Mouse (Mus musculus): ENCODE measurements around the gene Serping1.

Gene Serping1

DNA sequence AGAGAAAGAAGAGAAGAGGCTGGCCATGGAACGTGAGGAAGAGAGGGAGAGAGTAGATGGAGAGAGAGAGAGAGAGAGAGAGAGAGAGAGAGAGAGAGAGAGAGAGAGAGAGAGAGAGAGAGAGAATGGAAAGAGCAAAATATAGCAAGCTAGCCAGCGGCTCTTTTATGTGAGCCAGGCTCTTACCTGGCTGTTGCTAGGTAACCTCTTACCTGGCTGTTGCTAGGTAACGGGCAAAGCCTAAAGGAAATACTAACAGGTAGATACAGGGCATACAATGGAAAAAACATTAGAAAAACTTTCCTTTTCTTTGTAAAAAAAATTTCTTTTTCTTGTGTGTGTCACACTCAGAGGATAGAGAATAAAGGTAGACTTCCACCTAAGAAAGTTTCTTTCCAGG is 2.5 kb upstream of the Serping1 start:
- no peak for DNase-seq

DNA sequence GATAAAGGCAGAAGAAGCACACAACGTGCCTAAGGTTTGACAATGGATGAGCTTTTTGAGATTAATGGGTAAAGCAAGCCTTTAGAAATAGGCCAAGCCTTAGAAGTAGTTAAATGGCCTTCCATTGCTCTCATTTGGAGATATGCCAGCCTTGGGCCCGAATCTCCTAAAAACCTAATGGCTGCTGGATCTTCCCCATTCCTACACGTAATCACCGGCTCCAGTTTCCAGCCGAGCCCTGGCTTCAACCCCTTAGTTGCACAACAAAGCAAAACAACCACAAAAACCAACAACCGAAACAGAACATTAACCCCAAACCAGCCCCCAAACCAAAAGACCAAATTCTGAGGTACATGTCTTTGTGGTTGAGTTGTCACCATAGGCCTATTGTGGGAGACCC is 421 bp upstream of the Serping1 start:
- DNase-seq: peak; percentile 30

DNA sequence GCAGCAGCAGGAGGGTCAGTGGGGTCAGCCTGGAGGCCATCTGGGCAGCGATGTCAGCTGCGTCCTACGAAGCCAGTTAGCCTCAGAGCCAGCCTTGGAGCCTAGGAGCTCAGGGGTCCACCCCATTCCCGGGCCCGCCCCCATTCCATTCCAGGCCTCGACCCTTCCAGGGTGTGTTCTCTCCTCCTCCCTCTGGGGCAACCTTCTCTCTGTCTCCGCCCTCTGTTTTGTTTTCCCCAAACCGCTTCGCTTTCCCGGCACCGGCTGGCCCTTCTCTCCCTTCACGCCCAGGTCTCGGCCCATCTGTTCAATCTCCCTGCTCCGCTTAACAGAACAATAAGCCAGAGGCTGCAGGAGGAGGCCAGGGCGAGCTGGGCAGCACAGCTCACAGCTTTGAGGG is 493 bp downstream of the Serping1 start:
- DNase-seq: peak; percentile 88

DNA sequence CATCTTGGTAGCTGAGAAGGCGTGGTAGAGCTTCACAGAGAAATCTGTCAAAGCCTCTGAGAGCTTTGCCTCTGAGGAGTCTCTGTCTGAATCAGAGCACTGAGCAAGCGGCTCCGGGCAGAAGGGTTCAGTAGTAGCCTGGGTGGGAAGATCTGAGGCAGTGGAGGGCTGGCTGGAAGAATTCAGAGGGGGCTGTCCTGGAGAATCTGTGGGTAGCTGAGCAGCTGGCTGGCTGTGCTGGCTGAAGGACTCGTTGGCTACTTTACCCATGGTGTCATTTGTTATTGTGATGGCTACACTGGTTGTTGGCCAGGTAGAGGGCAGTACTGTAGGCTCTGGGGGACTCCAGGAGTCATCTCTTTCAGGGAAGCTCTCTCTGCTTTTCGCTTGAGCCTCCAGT is 2.0 kb downstream of the Serping1 start:
- DNase-seq: no peak

DNA sequence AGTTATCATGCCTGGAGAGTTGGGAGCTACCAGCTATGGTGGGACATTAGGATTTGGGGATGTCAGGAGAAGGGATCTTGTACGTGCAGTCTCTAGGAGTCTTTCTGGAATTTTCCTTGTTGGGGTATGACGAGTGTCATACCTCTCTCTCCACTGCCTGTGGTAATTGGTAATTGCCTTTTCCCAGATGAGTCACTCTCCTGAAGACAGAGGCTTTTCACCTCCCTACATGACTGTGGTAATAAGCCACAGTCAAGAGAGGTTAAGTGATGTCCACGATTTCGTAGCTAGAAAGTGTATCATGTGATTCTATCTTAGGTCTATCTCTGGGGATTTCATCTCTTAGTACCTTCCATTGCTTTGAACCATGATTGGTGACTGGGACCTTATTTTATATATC is 2.8 kb downstream of the Serping1 start:
- no peak for DNase-seq

DNA sequence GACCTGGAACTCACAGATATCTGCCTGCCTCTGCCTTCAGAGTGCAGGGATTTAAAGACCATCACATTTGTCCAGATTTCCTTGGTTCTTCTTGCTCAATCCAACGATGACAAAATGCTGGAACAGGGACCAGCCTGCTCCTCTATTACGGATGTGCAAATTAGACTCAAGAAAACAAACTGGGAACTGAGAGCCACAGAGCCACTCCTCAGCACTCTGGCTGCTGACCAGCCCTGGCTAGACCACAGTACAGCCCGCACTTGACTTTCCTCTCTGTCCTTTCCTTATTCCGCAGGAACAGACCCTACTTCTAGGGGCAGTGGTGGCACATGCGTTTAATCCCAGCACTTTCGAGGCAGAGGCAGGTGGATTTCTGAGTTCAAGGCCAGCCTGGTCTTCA is 4.7 kb downstream of the Serping1 start:
- DNase-seq: no peak

DNA sequence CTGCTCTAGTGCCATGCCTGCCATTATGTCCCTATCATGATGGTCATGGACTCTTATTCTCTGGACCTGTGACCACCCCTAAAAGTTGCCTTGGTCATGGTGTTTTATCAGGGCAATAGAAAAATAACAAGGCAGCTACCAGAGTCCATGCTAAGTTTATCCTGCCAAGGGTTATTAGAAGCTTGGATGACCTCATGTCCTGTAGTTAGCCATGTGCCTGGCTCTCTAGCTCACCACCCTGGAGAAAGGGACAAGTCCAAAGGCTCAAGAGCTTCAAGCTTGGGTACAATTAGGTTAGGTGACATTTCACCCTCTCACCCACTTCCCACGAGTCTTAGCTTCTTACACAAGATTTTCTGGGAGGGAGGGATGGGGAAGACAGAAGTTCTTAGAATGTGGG is 12.4 kb downstream of the Serping1 start:
- DNase-seq: no peak

DNA sequence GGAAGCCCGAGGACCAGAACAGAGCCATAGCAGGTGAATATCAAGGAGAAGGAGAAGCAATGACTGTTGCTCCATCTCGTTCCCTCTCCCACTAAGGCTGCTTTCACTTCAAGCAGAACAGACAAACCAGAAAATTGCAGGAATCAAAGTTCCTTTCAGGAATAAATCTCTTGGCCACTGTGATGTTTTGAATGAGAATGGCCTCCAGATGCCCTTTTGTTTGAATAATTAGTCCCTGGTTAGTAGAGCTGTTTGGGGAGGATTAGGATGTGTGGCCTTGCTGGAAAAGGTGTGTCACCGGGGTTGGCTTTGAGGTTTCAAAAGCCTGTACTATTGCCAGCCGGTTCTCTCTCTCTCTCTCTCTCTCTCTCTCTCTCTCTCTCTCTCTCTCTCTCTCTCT is 12.9 kb downstream of the Serping1 start:
- DNase-seq: no peak

DNA sequence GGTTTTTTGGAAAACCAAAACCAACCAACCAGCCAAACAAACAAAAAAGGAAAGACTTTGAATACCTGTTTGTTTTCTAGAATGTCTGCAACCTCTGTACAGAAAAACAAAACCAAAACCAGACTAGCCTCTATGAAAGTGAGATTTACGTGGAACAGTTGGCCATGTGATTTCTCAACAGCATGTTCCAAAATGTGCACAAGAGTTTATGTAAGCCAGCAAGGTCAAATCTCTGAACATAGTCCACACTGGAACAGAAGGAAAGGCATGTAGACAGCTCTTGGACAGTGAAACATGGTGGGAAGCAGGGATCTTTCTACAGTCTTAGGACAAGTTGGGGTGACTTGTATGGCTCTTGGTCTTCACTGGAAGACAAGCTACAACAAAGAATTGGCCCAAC is 13.4 kb downstream of the Serping1 start:
- DNase-seq: no peak

DNA sequence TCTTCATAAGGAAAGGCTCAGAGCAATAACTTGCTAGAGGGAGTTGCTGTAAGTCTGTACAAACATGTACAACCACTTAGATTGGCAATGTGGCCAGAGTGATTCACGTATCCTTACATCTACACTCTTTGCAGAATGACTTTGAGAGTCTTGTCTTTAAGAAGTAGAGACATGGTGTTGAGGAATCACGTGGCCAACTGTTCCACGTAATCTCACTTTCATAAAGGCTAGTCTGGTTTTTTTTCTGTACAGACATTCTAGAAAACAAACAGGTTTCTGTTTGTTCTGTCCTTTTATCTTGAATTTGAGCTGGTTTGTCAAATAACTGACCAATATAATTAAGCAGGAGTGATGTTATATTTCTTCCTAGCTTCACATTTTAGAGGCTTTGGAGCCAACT is 13.9 kb downstream of the Serping1 start:
- DNase-seq: no peak

DNA sequence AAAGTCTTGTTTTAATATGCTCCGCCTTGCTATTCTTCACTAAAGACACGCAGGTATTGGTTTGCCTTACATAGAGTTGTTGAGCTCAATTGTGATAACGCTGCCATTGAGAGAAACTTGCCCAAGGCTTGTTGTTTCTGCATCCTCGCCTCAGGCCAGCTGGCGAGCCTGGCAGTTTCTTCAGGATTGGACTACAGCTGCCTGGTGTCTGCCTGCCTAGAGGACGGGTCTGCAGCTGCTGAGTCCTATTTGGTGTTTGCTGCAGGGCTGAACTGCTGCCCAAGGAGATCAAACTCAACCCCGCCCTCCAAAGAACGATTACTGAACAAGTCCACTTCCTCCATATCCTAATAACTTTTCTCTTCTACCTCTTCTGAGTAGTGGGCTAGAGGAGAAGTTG is 14.5 kb downstream of the Serping1 start:
- no peak for DNase-seq

DNA sequence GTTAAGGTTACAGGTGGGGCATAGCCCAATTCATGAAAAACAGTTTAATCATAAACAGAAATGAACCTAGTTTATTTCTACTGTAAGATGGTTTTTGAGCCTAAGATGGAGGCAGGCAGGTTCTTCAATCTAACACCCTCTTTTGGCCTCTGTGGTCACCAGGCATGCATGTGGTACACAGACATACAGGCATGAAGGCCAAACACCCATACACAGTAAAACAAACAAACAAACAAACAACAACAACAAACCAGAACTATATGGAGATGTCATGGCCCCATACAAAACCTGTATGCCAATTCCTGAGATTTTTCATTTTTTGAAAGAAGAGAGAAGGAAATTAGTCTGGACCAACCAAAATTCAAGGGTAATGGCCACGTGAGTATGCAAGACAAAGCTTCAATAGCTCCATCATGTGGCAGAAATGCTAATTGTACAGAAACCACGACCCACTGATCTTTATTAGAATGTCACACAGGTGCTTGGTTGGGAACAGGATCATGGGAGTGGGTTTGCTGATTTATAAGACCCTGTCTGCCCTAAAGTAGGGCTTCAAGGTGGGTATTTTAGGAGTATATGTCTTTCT is 16.6 kb downstream of the Serping1 start:
- DNase-seq: peak; percentile 57

DNA sequence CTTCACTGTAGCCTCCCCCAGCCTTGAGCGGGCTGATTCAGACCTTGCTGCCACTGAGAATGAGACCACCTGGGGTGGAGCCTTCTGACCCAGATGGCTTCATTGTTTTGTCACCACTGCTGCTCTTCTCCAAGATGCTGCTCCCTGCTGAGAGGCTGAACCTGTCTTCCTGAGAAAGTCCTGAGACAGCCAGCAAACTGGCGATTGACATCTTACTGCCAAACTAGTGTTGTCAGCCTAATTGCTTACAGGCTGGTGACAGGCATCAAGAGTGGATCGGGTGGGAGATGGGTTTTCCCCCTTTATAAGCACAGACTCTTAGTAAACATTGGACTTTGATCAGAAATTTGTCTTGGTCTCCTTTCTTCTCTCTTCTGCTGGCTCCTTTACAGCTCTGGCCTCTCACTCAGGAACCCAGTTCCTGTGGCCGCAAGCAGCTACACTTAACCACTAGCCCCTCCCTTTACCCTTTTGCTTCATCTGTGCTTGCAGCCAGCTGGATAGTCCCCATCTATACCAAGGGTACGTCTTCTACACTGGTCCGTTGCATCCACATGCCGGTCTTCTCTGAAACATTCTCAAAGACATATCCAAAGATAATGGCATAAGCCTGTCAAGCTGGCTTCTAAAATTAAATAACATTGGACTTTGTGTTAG is 18.1 kb downstream of the Serping1 start:
- DNase-seq: no peak

DNA sequence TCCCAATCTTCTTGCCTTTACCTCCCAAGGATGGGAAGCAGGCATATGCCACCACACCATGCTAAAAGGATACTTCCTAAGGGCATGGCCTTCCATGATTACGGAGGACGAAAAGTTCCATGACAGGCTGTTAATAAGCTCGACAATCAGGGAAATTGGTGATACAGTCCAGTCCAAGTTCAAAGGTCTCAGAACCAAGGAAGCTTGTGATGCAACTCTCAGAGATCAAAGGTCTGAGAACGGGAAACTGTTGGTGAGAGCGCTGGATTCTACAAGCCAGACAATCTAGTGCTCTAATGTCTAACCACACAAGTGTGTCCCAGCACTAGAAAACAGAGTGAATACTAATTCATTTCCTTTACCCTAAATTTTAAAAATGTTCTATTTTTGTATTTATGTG is 19.0 kb downstream of the Serping1 start:
- no peak for DNase-seq

DNA sequence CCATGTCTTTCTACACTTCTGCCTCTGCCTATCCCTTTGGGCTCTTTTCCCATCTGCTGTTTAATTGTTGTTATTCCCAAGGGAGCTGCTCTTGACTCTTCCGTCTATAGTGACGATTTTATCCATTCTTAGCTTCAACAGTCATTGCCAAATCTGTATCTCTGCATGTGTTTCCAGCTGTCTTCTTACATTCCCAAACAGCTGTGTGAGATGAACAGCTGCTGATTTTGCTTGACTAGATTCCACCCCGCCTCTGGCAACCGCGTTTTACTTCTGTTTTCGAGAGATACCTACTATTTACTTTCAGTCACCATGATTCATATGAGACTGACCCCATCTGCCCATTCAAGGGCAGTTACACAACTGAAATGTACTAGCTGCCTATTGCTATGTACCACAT is 25.1 kb downstream of the Serping1 start:
- no peak for DNase-seq

DNA sequence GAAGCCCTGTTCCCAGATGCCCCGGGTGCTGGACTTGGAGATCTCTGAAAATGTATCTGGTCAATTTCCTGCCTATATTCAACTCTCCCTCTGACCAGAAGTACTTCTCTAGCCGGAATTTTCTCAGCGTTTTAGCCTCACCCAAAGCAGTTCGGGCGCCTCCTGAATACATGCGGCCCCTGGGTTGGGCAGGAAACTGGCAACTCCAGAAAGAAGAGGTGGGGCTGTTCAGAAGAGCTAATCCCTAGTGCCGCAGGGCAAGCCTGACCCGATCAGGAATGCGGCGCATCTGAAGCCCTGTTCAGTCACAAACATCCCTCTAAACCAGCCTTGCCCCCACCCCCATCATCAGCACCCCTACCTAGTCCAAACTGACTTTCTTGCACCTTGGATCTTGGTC is 31.1 kb downstream of the Serping1 start:
- DNase-seq: no peak

DNA sequence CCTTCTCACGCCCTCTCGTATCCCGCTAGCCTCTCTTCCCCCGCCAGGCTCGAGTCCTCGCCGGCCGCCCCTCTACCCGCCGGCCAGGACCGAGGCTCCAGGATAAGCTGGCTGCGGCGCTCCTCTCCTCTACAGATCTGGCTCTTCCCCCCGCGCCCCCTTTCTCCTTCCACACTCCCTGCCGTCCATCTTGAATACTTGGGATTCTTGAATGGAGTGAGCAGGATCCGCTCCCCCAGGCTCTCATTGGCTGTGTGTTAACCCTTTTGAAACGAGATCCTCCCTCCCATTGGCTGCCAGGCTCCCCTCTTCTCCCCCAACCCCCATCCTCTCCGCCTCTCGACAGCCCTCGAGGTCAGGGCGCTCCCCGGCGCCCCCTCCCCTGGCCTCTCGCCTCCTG is 31.7 kb downstream of the Serping1 start, which contains the start of gene Gm19426:
Gm19426 (minus strand) TSS at position 95 of the 400 bp plus-strand sequence.
- DNase-seq: peak; percentile 85

DNA sequence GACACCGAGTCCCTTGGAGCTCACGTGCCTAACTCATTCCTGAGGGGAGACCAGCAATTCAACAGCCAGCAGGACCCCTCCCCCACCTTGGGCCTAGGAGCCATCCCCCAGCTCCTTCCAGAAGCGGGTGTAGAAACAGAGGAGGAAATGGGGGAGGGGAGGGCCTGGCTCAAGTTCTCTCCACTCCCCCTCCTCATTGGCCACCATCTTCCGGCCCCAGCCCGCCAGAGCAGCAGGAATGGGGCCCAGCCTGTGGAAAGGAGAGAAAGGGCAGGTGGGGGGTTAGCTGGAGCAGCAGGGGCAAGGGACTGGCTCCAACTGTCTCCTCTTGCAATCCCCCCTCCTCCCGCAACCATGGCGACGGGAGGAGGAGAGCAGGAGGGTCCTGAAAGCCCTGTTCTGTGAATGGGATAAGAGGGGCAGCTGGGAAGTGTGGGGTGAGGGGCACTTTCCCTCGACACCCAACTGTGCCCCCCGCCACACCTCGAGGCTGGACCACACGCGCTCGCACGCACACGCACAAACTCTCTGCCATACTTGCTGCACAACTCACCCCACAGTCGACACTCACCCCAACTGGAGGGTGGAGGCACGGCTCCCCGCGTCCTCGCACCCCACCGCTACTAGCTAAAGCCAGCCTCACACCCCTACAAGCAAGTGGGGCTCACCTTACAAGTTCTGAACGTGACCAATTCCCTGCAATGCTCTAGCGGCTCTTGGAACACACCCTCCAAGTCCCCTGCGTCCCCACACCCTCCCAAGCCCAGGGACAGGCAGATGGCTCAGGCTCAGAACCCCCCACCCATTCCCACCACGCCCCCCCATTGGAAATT is 32.6 kb downstream of the Serping1 start:
- peak; percentile 62 for DNase-seq

DNA sequence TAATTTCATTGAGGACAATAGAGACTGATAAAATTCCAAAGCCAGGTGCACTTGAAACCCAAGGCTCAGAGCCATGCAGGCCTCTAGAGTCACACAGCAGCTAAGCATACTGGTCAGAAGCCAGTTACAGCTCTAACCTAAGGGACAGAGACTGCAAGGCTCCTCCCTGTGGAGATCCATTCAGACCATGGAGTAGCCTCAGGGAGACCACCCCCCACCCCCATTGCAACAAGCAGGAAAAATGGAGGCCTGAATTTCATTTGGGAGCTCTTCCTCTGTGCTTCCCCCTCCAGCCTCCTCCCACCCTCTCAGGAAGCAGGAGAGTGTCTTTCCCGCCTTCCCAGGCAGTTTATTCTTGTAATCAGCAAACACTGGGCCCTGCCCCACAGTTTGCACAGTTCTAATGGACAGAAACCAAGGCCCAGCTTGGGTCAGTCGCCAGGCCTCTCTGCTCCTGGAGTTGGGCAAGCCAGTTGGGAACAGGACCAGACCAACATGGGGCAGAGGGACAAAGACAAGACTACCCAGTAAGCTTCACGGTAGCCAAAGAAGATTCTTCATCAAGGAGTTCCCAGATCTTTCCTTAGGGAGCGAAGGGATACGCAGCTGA is 33.3 kb downstream of the Serping1 start:
- no peak for DNase-seq

DNA sequence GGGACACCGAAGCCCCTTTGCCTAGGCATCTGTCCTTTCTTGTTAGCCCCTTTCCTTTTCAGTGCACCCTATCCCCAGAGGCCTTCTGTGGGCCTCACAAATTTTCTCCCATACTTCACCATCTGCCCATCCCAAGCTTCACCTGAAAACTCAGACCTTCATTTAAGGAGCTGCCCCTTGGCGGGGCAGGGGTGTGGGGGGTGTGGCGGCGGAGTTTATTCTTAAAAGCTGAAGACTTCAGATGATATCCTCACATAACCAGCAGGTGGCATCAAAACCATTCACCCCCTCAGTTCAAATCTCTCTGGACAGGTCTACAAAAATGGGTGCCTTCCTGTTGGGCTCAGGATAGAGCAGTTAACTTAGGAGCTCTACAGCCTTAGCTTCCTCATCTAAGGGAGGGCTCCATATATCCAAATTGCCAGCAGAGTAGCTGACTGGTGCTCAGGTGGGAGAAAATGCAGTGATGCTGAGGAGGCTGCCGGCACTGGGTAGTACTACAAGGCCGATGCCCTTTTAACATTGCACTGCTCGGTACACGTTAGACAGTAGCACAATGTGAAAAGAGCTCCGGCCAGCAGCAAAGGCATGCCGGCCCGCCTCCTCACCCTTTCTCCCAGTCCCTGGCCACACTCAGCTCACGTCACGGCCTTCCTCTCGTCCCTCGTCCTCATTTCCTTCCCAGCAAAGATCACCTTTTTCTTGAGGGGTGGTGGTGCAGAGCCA is 34.5 kb downstream of the Serping1 start:
- DNase-seq: no peak

DNA sequence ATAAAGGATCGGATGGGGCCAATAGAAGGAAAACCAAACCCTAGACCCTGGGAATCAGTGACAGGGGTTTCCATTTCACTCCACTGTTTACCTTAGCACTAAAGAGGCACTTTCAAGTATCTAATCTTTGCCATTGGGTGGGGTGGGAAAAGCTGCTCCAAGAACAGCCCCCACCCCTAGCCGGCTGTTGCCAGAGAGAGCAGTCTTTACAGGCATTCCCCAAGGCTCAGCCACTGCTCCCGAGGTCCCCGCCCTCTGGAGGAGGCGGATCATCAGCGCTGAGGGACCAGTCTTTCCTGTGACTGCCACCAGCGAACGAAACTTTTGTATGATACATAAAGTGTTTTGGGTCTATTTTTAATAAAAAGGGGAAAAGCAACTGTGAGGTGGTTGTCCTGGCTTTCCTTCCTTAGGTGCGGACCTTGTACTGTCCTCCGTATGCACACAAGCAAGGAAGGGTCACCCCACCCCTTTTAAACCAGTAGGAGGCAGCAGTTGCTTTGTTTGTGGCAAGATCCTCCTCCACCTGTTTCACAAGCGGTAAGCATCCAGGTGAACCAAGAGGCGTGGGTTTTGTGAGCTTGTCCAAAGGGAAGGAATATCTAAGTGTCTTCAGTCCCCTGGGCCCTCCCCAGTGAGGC is 36.9 kb downstream of the Serping1 start:
- DNase-seq: no peak

DNA sequence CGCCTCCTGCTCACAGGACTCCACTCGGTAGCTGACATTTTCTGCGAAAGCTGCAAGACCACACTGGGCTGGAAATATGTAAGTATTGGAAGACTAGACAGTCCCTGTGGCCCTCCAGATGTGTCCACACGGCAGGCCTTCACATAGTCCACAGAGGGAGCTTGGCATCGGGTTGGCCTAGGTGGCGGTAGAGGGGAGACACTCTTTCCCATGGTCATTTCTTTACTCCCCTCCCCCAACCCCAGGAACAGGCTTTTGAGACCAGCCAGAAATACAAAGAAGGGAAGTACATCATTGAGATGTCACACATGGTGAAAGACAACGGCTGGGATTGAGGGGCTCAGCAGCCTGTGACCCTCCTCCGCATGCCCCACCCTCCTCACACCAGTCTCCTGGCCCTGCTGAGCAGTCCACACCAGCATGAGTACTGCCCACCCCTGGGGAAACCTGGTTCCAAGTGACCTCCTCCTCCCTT is 37.8 kb downstream of the Serping1 start:
- DNase-seq: no peak
